In genomic region chr1:58713081-58713892, GRCm38 (mm10) we compare ENCODE assay signal across 8 mouse cellular contexts. TPM values are rescaled to one million over a fixed set of nuclear protein-coding genes. Genes with fewer than 3 reads are reported as not detected.
DNase-seq lines count a peak whose midpoint lies in the region; ATAC-seq and TF ChIP-seq lines count a peak whose summit lies in the region.

No protein-coding gene starts in this region.

- peaks cover 1% of the 10 kb centered on the region; the same call in 1 of the 2 replicates for H3K4me1 ChIP-seq in cortical plate, adult 2 months (ENCODE audit: control insufficient read depth, insufficient read depth, low read length)
- H3K4me1 ChIP-seq in intestine, embryonic 14.5 days (replicated peaks; ENCODE audit: control insufficient read depth, insufficient read depth, low read length) = peaks cover 9% of the 10 kb centered on the region
- peaks cover 32% of the 10 kb centered on the region for H3K4me1 ChIP-seq in limb, embryonic 13.5 days
- 0 out of 2 replicates have a peak, but pooled peaks cover 13% of the 10 kb centered on the region for H3K4me1 ChIP-seq in midbrain, embryonic 12.5 days
- no peaks in the 10 kb centered on the region; the same call in 1 of the 2 replicates for H3K4me1 ChIP-seq in small intestine, adult 2 months (ENCODE audit: control insufficient read depth, insufficient read depth, insufficient read length, low read length)

- peak overlapping the region; percentile 69 for H3K4me3 ChIP-seq in cortical plate, adult 2 months (ENCODE audit: insufficient read depth, low read length)
- H3K4me3 ChIP-seq in intestine, embryonic 14.5 days (ENCODE audit: low read depth, low read length) = peak overlapping the region; percentile 65
- peak overlapping the region; percentile 74 for H3K4me3 ChIP-seq in limb, embryonic 13.5 days
- H3K4me3 ChIP-seq in midbrain, embryonic 12.5 days = peak overlapping the region; percentile 62
- peak overlapping the region; percentile 93 for H3K4me3 ChIP-seq in small intestine, adult 2 months (ENCODE audit: low read depth, low read length)

- peak overlapping the region; percentile 97 for H3K27ac ChIP-seq in cortical plate, adult 2 months (ENCODE audit: insufficient read depth, low read length)
- peak overlapping the region; percentile 90 for H3K27ac ChIP-seq in intestine, embryonic 14.5 days (ENCODE audit: low read depth)
- H3K27ac ChIP-seq in limb, embryonic 13.5 days = peak overlapping the region; percentile 92
- peak overlapping the region; percentile 67 for H3K27ac ChIP-seq in midbrain, embryonic 12.5 days (replicated peaks)
- H3K27ac ChIP-seq in small intestine, adult 2 months (ENCODE audit: insufficient read depth, low read depth, low read length) = peak overlapping the region; percentile 97

- no peak for TF ChIP-seq POLR2A in cortical plate, adult 2 months (IDR thresholded peaks at IDR 0.05; ENCODE audit: extremely low read depth, insufficient read depth, low read length)
- no peak; the same call in none of the 2 replicates for TF ChIP-seq POLR2A in small intestine, adult 2 months (IDR thresholded peaks at IDR 0.05; ENCODE audit: low read depth, low read length)

- intact Hi-C loops in gastrocnemius, postnatal 36 days (cut with DNase I) = no loop called here

- peaks cover 30% of the 10 kb centered on the region for H3K36me3 ChIP-seq in intestine, embryonic 14.5 days (ENCODE audit: control insufficient read depth, insufficient read depth, low read length)
- peaks cover 26% of the 10 kb centered on the region for H3K36me3 ChIP-seq in limb, embryonic 13.5 days
- no peaks in the 10 kb centered on the region for H3K36me3 ChIP-seq in midbrain, embryonic 12.5 days
- H3K36me3 ChIP-seq in small intestine, adult 2 months (ENCODE audit: control insufficient read depth, insufficient read depth, low read length) = peaks cover 29% of the 10 kb centered on the region

- H3K9ac ChIP-seq in intestine, embryonic 14.5 days (ENCODE audit: low read length) = peak overlapping the region; percentile 74
- H3K9ac ChIP-seq in limb, embryonic 13.5 days = peak overlapping the region; percentile 84
- H3K9ac ChIP-seq in midbrain, embryonic 12.5 days (replicated peaks) = peak overlapping the region; percentile 64

- no peaks in the 10 kb centered on the region for H3K27me3 ChIP-seq in intestine, embryonic 14.5 days (replicated peaks; ENCODE audit: control insufficient read depth, insufficient read depth, low read length)
- H3K27me3 ChIP-seq in limb, embryonic 13.5 days = no peaks in the 10 kb centered on the region
- H3K27me3 ChIP-seq in midbrain, embryonic 12.5 days = no peaks in the 10 kb centered on the region
- H3K27me3 ChIP-seq in small intestine, adult 2 months (ENCODE audit: control insufficient read depth, insufficient read depth, low read length) = no peaks in the 10 kb centered on the region

- no peak for TF ChIP-seq CTCF in cortical plate, adult 2 months (IDR thresholded peaks at IDR 0.05; ENCODE audit: extremely low read depth, insufficient read depth, low read length)
- peak; percentile 32; the same call in 1 of the 2 replicates for TF ChIP-seq CTCF in small intestine, adult 2 months (IDR thresholded peaks at IDR 0.05; ENCODE audit: extremely low read depth, insufficient read length, insufficient replicate concordance, low read depth, low read length)

- H3K9me3 ChIP-seq in intestine, embryonic 14.5 days (ENCODE audit: control insufficient read depth, low read length) = no peaks in the 10 kb centered on the region
- H3K9me3 ChIP-seq in limb, embryonic 13.5 days = no peaks in the 10 kb centered on the region
- no peaks in the 10 kb centered on the region for H3K9me3 ChIP-seq in midbrain, embryonic 12.5 days

- peak; percentile 66 for DNase-seq in CD4-positive, CD25-positive, alpha-beta regulatory T cell, adult 2 months (ENCODE audit: low read depth, low spot score)
- DNase-seq in gastrocnemius, postnatal 36 days = peak; percentile 50 to 53
- DNase-seq in intestine, embryonic 14.5 days (ENCODE audit: low spot score) = peak; percentile 84

- WGBS in intestine, embryonic 14.5 days = 2% methylated on average over 31 of the region's 31 CpGs
- WGBS in limb, embryonic 13.5 days = 5% methylated on average over 31 of the region's 31 CpGs
- 2% methylated on average over 29 of the region's 31 CpGs for whole genome bisulfite sequencing in midbrain, embryonic 12.5 days
- WGBS in small intestine, adult 2 months = 4% methylated on average over 31 of the region's 31 CpGs

- peak overlapping the region; percentile 82 for H3K4me2 ChIP-seq in intestine, embryonic 14.5 days (ENCODE audit: low read length)
- peak overlapping the region; percentile 75 for H3K4me2 ChIP-seq in limb, embryonic 13.5 days (replicated peaks)
- peak overlapping the region; percentile 73 for H3K4me2 ChIP-seq in midbrain, embryonic 12.5 days (replicated peaks)

- ATAC-seq in CD4-positive, CD25-positive, alpha-beta regulatory T cell, adult 4 months = no peak
- ATAC-seq in intestine, embryonic 14.5 days (replicated peaks; ENCODE audit: low FRiP score, low TSS enrichment, low read depth) = peak; percentile 14; the same call in 1 of the 2 replicates
- peak; percentile 29 for ATAC-seq in limb, embryonic 13.5 days (ENCODE audit: low FRiP score, low read depth)
- ATAC-seq in midbrain, embryonic 12.5 days (ENCODE audit: low FRiP score, low read depth) = peak; percentile 25

RNA-seq across cellular contexts. Expression of gene Cflar, which starts 2.0 kb away (rescaled TPM):
- 100 to 1,000 TPM; 158 to 204 TPM for polyA plus RNA-seq in CD4-positive, CD25-positive, alpha-beta regulatory T cell, adult 4 months (2017; shearing (Covaris generic))
- polyA plus RNA-seq in cortical plate, adult 2 months (2012; rRNA removed) = 13.2 and 14.7 TPM in 2 replicates
- 10 to 100 TPM; 34.9 to 42.3 TPM for total RNA-seq in gastrocnemius, postnatal 36 days (2021)
- 26.1 and 27.1 TPM in 2 replicates for polyA plus RNA-seq in intestine, embryonic 14.5 days (2014; fragmentation: Nextera tagmentation; extraction: Ambion mirVana)
- 35.3 and 35.6 TPM in 2 replicates for polyA plus RNA-seq in limb, embryonic 13.5 days (2015; fragmentation: Nextera tagmentation; extraction: Ambion mirVana)
- polyA plus RNA-seq in midbrain, embryonic 12.5 days (2016; fragmentation: Nextera tagmentation; extraction: Ambion mirVana) = 26.4 and 26.6 TPM in 2 replicates
- polyA plus RNA-seq in small intestine, adult 2 months (2012; rRNA removed) = 9.8 and 29.5 TPM in 2 replicates

RNA-seq across cellular contexts. Expression of gene Als2cr12, which starts 17.5 kb away (rescaled TPM):
- polyA plus RNA-seq in CD4-positive, CD25-positive, alpha-beta regulatory T cell, adult 4 months (2017; shearing (Covaris generic)) = under 1 TPM in 1 of 2 experiments, not detected in 1; 0.16 TPM
- not detected in 2 replicates for polyA plus RNA-seq in cortical plate, adult 2 months (2012; rRNA removed)
- not detected for total RNA-seq in gastrocnemius, postnatal 36 days (2021)
- 0.13 TPM in 1 of 2 replicates, not detected in the other for polyA plus RNA-seq in intestine, embryonic 14.5 days (2014; fragmentation: Nextera tagmentation; extraction: Ambion mirVana)
- polyA plus RNA-seq in limb, embryonic 13.5 days (2015; fragmentation: Nextera tagmentation; extraction: Ambion mirVana) = not detected in 2 replicates
- polyA plus RNA-seq in midbrain, embryonic 12.5 days (2016; fragmentation: Nextera tagmentation; extraction: Ambion mirVana) = not detected in 2 replicates
- polyA plus RNA-seq in small intestine, adult 2 months (2012; rRNA removed) = 0.06 and 0.47 TPM in 2 replicates
